Mouse (Mus musculus) ES-Bruce4 (cell line): ENCODE data around the gene Sez6l2. TPM values are rescaled to one million over a fixed set of nuclear protein-coding genes. Genes with fewer than 3 reads are reported as not detected.

Experiments used
- H3K27ac ChIP-seq: 2 replicates; pipeline ENCODE4 v1.5.1; 2012; ENCODE audit warnings: low read length, inconsistent platforms; ENCODE audit not compliant: insufficient read depth
- H3K27me3 ChIP-seq: 2 replicates; pipeline ENCODE4 v1.6.1; 2012; ENCODE audit warnings: mild to moderate bottlenecking, low read length, inconsistent platforms; ENCODE audit not compliant: control insufficient read depth, poor library complexity, insufficient read depth, severe bottlenecking
- H3K36me3 ChIP-seq: 2 replicates; pipeline ENCODE4 v1.6.1; 2012; ENCODE audit warnings: inconsistent platforms, mild to moderate bottlenecking, low read length, moderate library complexity; ENCODE audit not compliant: control insufficient read depth, poor library complexity, insufficient read depth, severe bottlenecking
- H3K4me1 ChIP-seq: one replicate; pipeline ENCODE4 v1.8.1; 2011; ENCODE audit warnings: low read length; ENCODE audit not compliant: control insufficient read depth, insufficient read depth
- H3K4me3 ChIP-seq: 2 replicates; pipeline ENCODE4 v1.5.1; 2011; ENCODE audit warnings: low read depth, mild to moderate bottlenecking, low read length
- H3K9ac ChIP-seq: 2 replicates; pipeline ENCODE4 v1.6.1; 2012; ENCODE audit warnings: low read depth, mild to moderate bottlenecking, inconsistent platforms; ENCODE audit not compliant: poor library complexity, severe bottlenecking
- H3K9me3 ChIP-seq: replicated peaks from 2 replicates; pipeline ENCODE4 v1.6.1; 2012; ENCODE audit warnings: mild to moderate bottlenecking, low read length, inconsistent platforms; ENCODE audit not compliant: control insufficient read depth, poor library complexity, insufficient read depth, severe bottlenecking
- CTCF ChIP-seq: IDR thresholded peaks from one replicate; pipeline ENCODE4 v1.8.1; 2011; ENCODE audit warnings: low read depth, low read length
- EP300 ChIP-seq: IDR thresholded peaks from 2 replicates; pipeline ENCODE4 v1.6.1; 2011; ENCODE audit warnings: low read depth, low read length; ENCODE audit not compliant: insufficient read depth
- POLR2A ChIP-seq: IDR thresholded peaks from one replicate; pipeline ENCODE4 v1.8.1; 2011; ENCODE audit warnings: low read length; ENCODE audit not compliant: insufficient read depth
- polyA plus RNA-seq: library from polyadenylated mRNA; stranded (reverse); fragments of >200 nt; gene quantifications from 2 replicates; pipeline ENCODE4 v1.2.4, GENCODE M21; 2011; ENCODE audit warnings: low read depth; ENCODE audit not compliant: missing spikeins, insufficient read depth, insufficient read length

Sez6l2 gene
- polyA plus RNA-seq, 1 experiment: 1.9 TPM

- Histone ChIP-seq H3K27me3 (no peaks in the 10 kb centered on the region), H3K4me3 (no peak overlapping the region), H3K9ac (no peak overlapping the region), H3K36me3 (no peaks in the 10 kb centered on the region), H3K27ac (no peak overlapping the region), H3K4me1 (no peaks in the 10 kb centered on the region), H3K9me3 (no peaks in the 10 kb centered on the region)
- TF ChIP-seq POLR2A (no peak), CTCF (peak; percentile 42)
Measured at GRCm38 (mm10) chr7:126986319-126986718, 36.0 kb downstream of the Sez6l2 start.

- TF ChIP-seq POLR2A (no peak), CTCF (no peak), EP300 (no peak)
- Histone ChIP-seq H3K36me3 (no peaks in the 10 kb centered on the region), H3K4me3 (no peak overlapping the region), H3K27ac (no peak overlapping the region), H3K9ac (no peak overlapping the region), H3K9me3 (no peaks in the 10 kb centered on the region), H3K27me3 (no peaks in the 10 kb centered on the region), H3K4me1 (no peaks in the 10 kb centered on the region)
Measured at GRCm38 (mm10) chr7:126988816-126989215, 38.5 kb downstream of the Sez6l2 start.

GRCm38 (mm10) chr7:126996449-126996848 is 46.1 kb downstream of the Sez6l2 start:
- no peaks in the 10 kb centered on the region for H3K36me3 ChIP-seq
- H3K9ac ChIP-seq: no peak overlapping the region
- no peaks in the 10 kb centered on the region for H3K27me3 ChIP-seq
- no peaks in the 10 kb centered on the region for H3K9me3 ChIP-seq
- no peak overlapping the region for H3K27ac ChIP-seq
- H3K4me1 ChIP-seq: no peaks in the 10 kb centered on the region
- no peak overlapping the region for H3K4me3 ChIP-seq
- TF ChIP-seq CTCF (no peak), POLR2A (no peak), EP300 (no peak)

DNA sequence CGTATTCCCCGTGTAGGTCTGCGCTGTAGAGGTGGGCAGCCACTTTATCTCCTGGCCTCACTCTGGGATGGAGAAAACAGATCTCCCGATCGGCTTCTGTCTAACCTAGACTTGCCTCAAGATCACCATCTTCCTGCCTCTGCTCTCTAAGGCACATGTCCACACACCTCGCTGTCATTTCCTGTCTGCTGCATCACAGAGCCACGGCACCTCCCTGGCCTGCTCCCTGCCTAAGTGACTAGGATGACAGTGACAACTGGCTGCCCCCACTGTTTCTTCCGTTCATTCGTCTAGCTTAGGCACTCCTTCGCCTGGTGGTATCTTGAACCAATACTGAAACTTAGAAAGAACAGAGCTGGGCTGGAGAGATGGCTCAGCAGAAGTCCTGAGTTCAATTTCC is 49.2 kb downstream of the Sez6l2 start:
- Histone ChIP-seq H3K27me3 (no peaks in the 10 kb centered on the region), H3K4me1 (peaks cover 1% of the 10 kb centered on the region), H3K9me3 (no peaks in the 10 kb centered on the region), H3K4me3 (no peak overlapping the region), H3K36me3 (no peaks in the 10 kb centered on the region), H3K27ac (no peak overlapping the region), H3K9ac (no peak overlapping the region)
- TF ChIP-seq POLR2A (no peak), EP300 (no peak), CTCF (no peak)

DNA sequence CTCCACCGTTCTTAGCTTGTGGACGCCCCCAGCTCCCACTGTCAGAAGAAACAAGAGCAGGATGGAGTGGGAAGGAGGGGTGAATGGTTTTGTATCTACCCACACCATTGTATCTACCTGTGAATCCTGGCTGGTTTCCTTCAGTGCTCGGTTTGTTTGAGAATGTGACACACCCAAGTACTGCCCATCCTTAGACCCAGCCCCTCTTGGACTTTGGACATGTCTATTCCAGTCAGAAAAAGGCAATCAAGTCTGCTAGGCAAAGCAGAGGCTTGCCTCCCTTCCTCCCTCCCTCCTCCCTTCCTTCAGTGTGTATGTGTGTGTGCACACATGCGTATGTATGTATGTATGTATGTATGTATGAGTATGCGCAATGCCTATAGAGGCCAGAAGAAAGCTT is 53.3 kb downstream of the Sez6l2 start:
- peak overlapping the region; percentile 34 for H3K9ac ChIP-seq
- TF ChIP-seq CTCF (no peak), EP300 (no peak), POLR2A (no peak)

GRCm38 (mm10) chr7:127004122-127004875 is 53.9 kb downstream of the Sez6l2 start:
- TF ChIP-seq EP300 (0 out of 2 replicates have a peak, but pooled peaks have one; percentile 39), CTCF (no peak)
- H3K9ac ChIP-seq: 0 out of 2 replicates have a peak overlapping the region, but pooled peaks have one; percentile 34

More for the DNA sequence above, 53.3 kb downstream of the Sez6l2 start:
- no peaks in the 10 kb centered on the region for H3K36me3 ChIP-seq
- H3K27me3 ChIP-seq: no peaks in the 10 kb centered on the region
- peak overlapping the region; percentile 74 for H3K27ac ChIP-seq
- peak overlapping the region; percentile 6; the same call in 1 of the 2 replicates for H3K4me3 ChIP-seq
- no peaks in the 10 kb centered on the region for H3K9me3 ChIP-seq
- peaks cover 4% of the 10 kb centered on the region for H3K4me1 ChIP-seq

More at GRCm38 (mm10) chr7:127004122-127004875, 53.9 kb downstream of the Sez6l2 start:
- Histone ChIP-seq H3K4me3 (no peak overlapping the region), H3K9me3 (no peaks in the 10 kb centered on the region), H3K27ac (peak overlapping the region; percentile 74), H3K4me1 (peaks cover 4% of the 10 kb centered on the region), H3K27me3 (no peaks in the 10 kb centered on the region), H3K36me3 (no peaks in the 10 kb centered on the region)
